Mouse (Mus musculus): ENCODE measurements around the gene Tet3.

GRCm38 (mm10) chr6:83496009-83496752 is 37.3 kb upstream of the Tet3 start:
- TF ChIP-seq CTCF (IDR thresholded peaks at IDR 0.05; ENCODE audit: borderline replicate concordance, control insufficient read depth, extremely low read depth, insufficient read depth, low read length, poor library complexity) (no peak), POLR2A (IDR thresholded peaks at IDR 0.05; ENCODE audit: control insufficient read depth, extremely low read depth, insufficient read depth, low read length, poor library complexity) (no peak)

Data from thymus, adult 2 months (tissue).